Mouse (Mus musculus) heart, embryonic 14.5 days (tissue): ENCODE data around the gene Gm5617. TPM values are rescaled to one million over a fixed set of nuclear protein-coding genes. Genes with fewer than 3 reads are reported as not detected.

ENCODE experiments used
- ATAC-seq: fragments of 200-750 bp; cut with Nextera tagmentation; 2 replicates; pipeline ENCODE4 v1.8.0; 2017; ENCODE audit warnings: low read depth, moderate TSS enrichment; ENCODE audit not compliant: insufficient number of reproducible peaks, insufficient read depth, low FRiP score
- H3K27ac ChIP-seq, 2 experiments: fragments of 200-500 bp in 1 of 2; fragments of 300-500 bp in 1 of 2; sonication (generic) in 1 of 2; replicated peaks in 1 of 2; 2 replicates each; pipeline ENCODE4 v1.5.1; 2012 to 2014; ENCODE audit warnings: low read depth in 2 of 2, low read length in 2 of 2, control low read depth in 1 of 2, mild to moderate bottlenecking in 1 of 2, mixed read lengths in 1 of 2; ENCODE audit not compliant: control insufficient read depth in 1 of 2, insufficient read depth in 1 of 2
- H3K27me3 ChIP-seq: fragments of 300-500 bp; sonication (generic); 2 replicates; pipeline ENCODE4 v1.6.1; 2014; ENCODE audit warnings: mild to moderate bottlenecking, low read length, control low read depth; ENCODE audit not compliant: control insufficient read depth, insufficient read depth
- H3K36me3 ChIP-seq: fragments of 300-500 bp; sonication (generic); 2 replicates; pipeline ENCODE4 v1.6.1; 2014; ENCODE audit warnings: mild to moderate bottlenecking, control low read depth, low read length, mixed read lengths; ENCODE audit not compliant: control insufficient read depth, insufficient read depth
- H3K4me1 ChIP-seq, 2 experiments: fragments of 200-500 bp in 1 of 2; fragments of 300-500 bp in 1 of 2; sonication (generic) in 1 of 2; 2 replicates each; pipeline ENCODE4 v1.6.1; 2012 to 2014; ENCODE audit warnings: low read length in 2 of 2, control low read depth in 1 of 2, mixed read lengths in 1 of 2; ENCODE audit not compliant: control insufficient read depth in 2 of 2, insufficient read depth in 2 of 2
- H3K4me2 ChIP-seq: fragments of 300-500 bp; sonication (generic); 2 replicates; pipeline ENCODE4 v1.6.1; 2014; ENCODE audit warnings: mild to moderate bottlenecking, low read length
- H3K4me3 ChIP-seq, 2 experiments: fragments of 200-500 bp in 1 of 2; fragments of 300-500 bp in 1 of 2; sonication (generic) in 1 of 2; 2 replicates each; pipeline ENCODE4 v1.5.1; 2012 to 2014; ENCODE audit warnings: low read length in 2 of 2, mild to moderate bottlenecking in 2 of 2, control low read depth in 1 of 2, low read depth in 1 of 2, moderate library complexity in 1 of 2; ENCODE audit not compliant: control insufficient read depth in 1 of 2, insufficient read depth in 1 of 2
- H3K9ac ChIP-seq: fragments of 300-500 bp; sonication (generic); 2 replicates; pipeline ENCODE4 v1.6.1; 2014; ENCODE audit warnings: mild to moderate bottlenecking, low read length
- H3K9me3 ChIP-seq: fragments of 300-500 bp; sonication (generic); 2 replicates; pipeline ENCODE4 v1.6.1; 2016; ENCODE audit warnings: low read length, control low read depth; ENCODE audit not compliant: control insufficient read depth
- WGBS: fragments of 180-500 bp; shearing (Covaris S2); extraction: QIAGEN DNeasy Blood & Tissue Kit; methylation state at CpG from one replicate; pipeline ENCODE4 v1.1.7; 2014; 5-methylcytosine and 5-hydroxymethylcytosine counted together
- polyA plus RNA-seq: library from polyadenylated mRNA; unstranded; fragments of >200 nt; fragmentation: Nextera tagmentation; extraction: Ambion mirVana; gene quantifications from 2 replicates; pipeline ENCODE4 v1.2.1, GENCODE M21; 2014

The Gm5617 gene
- polyA plus RNA-seq, 1 experiment from 2014 or later, result 40.7 TPM

DNA sequence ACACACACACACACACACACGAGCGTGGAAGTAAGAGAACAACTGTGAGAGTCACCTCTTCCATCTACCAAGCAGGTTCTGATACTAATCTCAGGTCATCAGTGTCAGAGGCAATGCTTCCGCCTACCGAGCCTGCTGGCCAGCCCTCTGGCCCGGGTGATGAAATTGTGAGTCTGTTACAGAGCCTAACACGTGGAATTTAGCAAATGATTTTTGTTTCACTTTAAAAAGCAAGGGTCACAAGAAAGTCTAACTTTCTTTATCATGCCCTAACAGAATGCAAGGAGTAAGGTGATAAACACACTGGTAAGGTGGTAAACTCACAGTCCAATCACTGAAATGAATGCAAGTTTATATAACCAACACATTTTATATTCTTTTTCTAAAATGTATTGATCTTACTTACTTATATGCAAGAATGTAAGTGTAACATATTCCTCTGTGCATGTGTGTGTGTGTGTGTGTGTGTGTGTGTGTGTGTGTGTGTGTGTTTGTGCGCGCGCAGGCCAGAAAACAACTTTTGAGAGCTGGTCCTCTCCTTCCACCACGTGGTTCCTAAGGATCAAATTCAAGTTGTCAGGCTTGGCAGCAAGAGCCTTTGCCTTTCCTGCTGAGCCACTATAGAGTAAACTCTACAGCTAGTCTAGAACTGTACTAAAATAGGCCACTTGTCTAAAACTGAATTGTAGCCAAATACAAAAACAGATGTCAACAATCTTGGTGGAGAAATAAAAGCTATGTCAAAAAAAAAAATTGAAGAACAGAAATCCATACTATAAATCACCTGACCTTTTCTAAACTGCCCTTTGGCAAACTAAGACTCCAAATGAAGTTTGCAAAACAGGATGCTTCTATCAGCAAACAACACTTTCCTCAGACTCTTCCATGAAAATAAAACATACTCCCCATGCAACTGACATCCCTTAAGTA lies 18.7 kb upstream of the Gm5617 start:
- H3K4me1 ChIP-seq, result no peaks in the 10 kb centered on the region; a peak in 2 of 4 replicates
- peaks cover 40% of the 10 kb centered on the region for H3K36me3 ChIP-seq
- no peak for ATAC-seq
- no peak overlapping the region for H3K27ac ChIP-seq
- H3K27me3 ChIP-seq, result no peaks in the 10 kb centered on the region
- no peak overlapping the region for H3K4me3 ChIP-seq
- no peak overlapping the region for H3K9ac ChIP-seq
- H3K4me2 ChIP-seq, result no peak overlapping the region
- 89% methylated on average over 10 of the region's 10 CpGs for WGBS
- no peaks in the 10 kb centered on the region for H3K9me3 ChIP-seq

- H3K4me2 ChIP-seq, result no peak overlapping the region
- no peak overlapping the region for H3K9ac ChIP-seq
- H3K4me3 ChIP-seq, result no peak overlapping the region
- peaks cover 30% of the 10 kb centered on the region for H3K36me3 ChIP-seq
- no peaks in the 10 kb centered on the region; a peak in 2 of 4 replicates for H3K4me1 ChIP-seq
- ATAC-seq, result no peak
- no peaks in the 10 kb centered on the region for H3K27me3 ChIP-seq
- no peaks in the 10 kb centered on the region for H3K9me3 ChIP-seq
- H3K27ac ChIP-seq, result no peak overlapping the region
- 73% methylated on average over 4 of the region's 4 CpGs for WGBS
These were observed 16.4 kb upstream of the Gm5617 start for GRCm38 (mm10) chr9:48478808-48479207.

GRCm38 (mm10) chr9:48479838-48480410 lies 15.3 kb upstream of the Gm5617 start:
- WGBS, result 6% methylated on average over 25 of the region's 25 CpGs

DNA sequence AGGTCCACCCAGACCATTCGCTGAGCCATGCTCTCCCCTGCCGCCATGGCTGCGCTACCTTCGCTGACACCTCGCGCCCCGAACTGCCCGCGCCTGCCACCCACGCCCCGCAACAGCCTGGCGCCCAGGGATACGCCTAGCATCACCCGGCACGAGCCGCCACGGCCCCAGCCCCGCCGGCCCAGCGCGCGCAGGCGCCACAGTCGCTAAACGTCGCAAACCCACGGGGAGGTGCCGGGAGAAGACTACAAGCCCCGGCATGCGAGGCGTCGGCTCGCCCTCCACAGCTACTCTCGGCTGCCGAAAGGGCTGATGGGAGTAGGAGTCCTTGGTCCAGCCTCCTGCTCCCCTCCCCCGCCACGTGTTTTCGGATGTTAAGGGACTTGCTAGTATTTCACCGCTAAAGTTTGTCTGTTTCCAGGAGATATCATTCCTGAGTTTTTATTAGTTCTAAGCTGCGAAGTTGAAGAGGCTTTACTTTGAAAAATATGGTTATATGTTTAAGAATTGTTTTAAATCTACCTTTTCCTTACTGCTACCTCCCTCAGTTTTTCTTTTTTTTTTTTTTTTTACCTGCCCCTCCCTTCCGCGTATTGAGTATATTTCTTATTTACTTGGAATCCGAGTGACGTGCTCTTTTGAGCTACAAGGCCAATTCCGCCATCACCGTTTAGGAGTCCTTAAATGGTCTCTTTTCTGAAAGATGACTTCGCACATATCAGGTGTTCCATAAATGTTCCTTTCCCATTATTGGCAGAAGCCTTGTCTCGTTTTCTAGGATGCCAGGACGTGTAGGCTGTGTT lies 14.6 kb upstream of the Gm5617 start, which contains the start of gene Rexo2:
Gene Rexo2 (minus strand): TSS at position 213 of the 803 bp plus-strand sequence.
- ATAC-seq, result peak; percentile 97
- H3K27ac ChIP-seq, result no peak within 1 kb of the TSS

More at GRCm38 (mm10) chr9:48479838-48480410, 15.3 kb upstream of the Gm5617 start:
- peak overlapping the region; percentile 93 for H3K4me2 ChIP-seq
- H3K9me3 ChIP-seq, result no peaks in the 10 kb centered on the region
- ATAC-seq, result no peak; the same call in 1 of the 2 replicates
- H3K4me3 ChIP-seq, result peak overlapping the region; percentile 82 to 97
- no peaks in the 10 kb centered on the region for H3K27me3 ChIP-seq
- peaks cover 21% of the 10 kb centered on the region for H3K36me3 ChIP-seq
- no peak overlapping the region for H3K27ac ChIP-seq
- peak overlapping the region; percentile 86 for H3K9ac ChIP-seq
- H3K4me1 ChIP-seq, result no peaks in the 10 kb centered on the region; a peak in 2 of 4 replicates

GRCm38 (mm10) chr9:48481214-48482134 lies 13.8 kb upstream of the Gm5617 start:
- 26% methylated on average over 20 of the region's 20 CpGs for WGBS
- Histone ChIP-seq H3K9ac (peak overlapping the region; percentile 61), H3K4me1 (no peaks in the 10 kb centered on the region; a peak in 2 of 4 replicates), H3K4me3 (peak overlapping the region; percentile 35 to 82), H3K4me2 (peak overlapping the region; percentile 93), H3K9me3 (no peaks in the 10 kb centered on the region), H3K36me3 (peaks cover 23% of the 10 kb centered on the region), H3K27ac (no peak overlapping the region), H3K27me3 (no peaks in the 10 kb centered on the region)
- ATAC-seq, result no peak

More for the DNA sequence above, 14.6 kb upstream of the Gm5617 start, which contains the start of gene Rexo2:
- Histone ChIP-seq H3K4me3 (peak within 1 kb of the TSS; percentile 82 to 97), H3K36me3 (peaks cover 20% of the 10 kb centered on the region), H3K4me2 (peak within 1 kb of the TSS; percentile 93), H3K4me1 (no peaks in the 10 kb centered on the region; a peak in 2 of 4 replicates), H3K9ac (peak within 1 kb of the TSS; percentile 86), H3K27me3 (no peaks in the 10 kb centered on the region), H3K9me3 (no peaks in the 10 kb centered on the region)
- WGBS, result under 1% methylated on average over 49 of the region's 49 CpGs

DNA sequence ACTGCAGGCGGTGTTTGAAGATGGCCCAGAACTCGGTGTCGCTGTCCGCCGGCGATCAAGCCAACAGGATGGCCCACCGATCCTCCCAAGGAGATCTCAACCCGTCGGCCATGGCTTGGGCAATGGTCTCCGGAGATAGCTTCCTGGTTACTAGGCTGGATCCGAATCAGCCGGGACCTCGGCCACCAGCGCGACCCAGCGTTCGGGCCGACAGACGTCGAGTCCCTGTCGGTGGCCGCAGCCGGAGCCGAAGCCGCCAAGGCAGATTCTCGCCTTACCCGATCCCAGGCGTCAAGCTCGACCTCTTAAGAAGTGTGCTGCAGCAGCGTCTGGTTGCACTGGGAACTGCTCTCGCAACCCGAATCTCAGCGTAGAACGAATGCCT lies 298 bp downstream of the Gm5617 start:
- Histone ChIP-seq H3K36me3 (peaks cover 31% of the 10 kb centered on the region), H3K4me3 (peak overlapping the region; percentile 61 to 93), H3K4me2 (peak overlapping the region; percentile 89), H3K9ac (peak overlapping the region; percentile 97), H3K9me3 (no peaks in the 10 kb centered on the region), H3K4me1 (peaks cover 7 to 20% of the 10 kb centered on the region in 2 experiments; a peak in 3 of 4 replicates), H3K27ac (peak overlapping the region; percentile 76 to 91), H3K27me3 (peaks cover 4% of the 10 kb centered on the region; the same call in 1 of the 2 replicates)
- 5% methylated on average over 34 of the region's 34 CpGs for WGBS
- peak; percentile 55 for ATAC-seq
